Mouse (Mus musculus) forebrain, postnatal 0 days (tissue): ENCODE data around the gene Patz1. TPM values are rescaled to one million over a fixed set of nuclear protein-coding genes. Genes with fewer than 3 reads are reported as not detected.

Source experiments
- ATAC-seq: fragments of 200-750 bp; cut with Nextera tagmentation; 2 replicates; pipeline ENCODE4 v1.8.0; 2017; ENCODE audit warnings: mild to moderate bottlenecking, moderate library complexity
- DNase-seq: peaks from one replicate; pipeline ENCODE4 v3.0.0-alpha.2; 2015
- H3K27ac ChIP-seq: fragments of 300-500 bp; sonication (generic); 2 replicates; pipeline ENCODE4 v1.5.1; 2014; ENCODE audit warnings: low read depth, mild to moderate bottlenecking, antibody characterized with exemption, low read length, moderate library complexity, mixed read lengths
- H3K27me3 ChIP-seq: fragments of 300-500 bp; sonication (generic); 2 replicates; pipeline ENCODE4 v1.6.1; 2014; ENCODE audit warnings: mild to moderate bottlenecking, low read length, mixed read lengths; ENCODE audit not compliant: insufficient read depth
- H3K36me3 ChIP-seq: fragments of 300-500 bp; sonication (generic); 2 replicates; pipeline ENCODE4 v1.6.1; 2014; ENCODE audit warnings: mild to moderate bottlenecking, moderate library complexity; ENCODE audit not compliant: insufficient read depth
- H3K4me1 ChIP-seq: fragments of 300-500 bp; sonication (generic); 2 replicates; pipeline ENCODE4 v1.6.1; 2014; ENCODE audit warnings: antibody characterized with exemption; ENCODE audit not compliant: insufficient read depth
- H3K4me2 ChIP-seq: fragments of 300-500 bp; sonication (generic); 2 replicates; pipeline ENCODE4 v1.6.1; 2014; ENCODE audit warnings: low read depth, mild to moderate bottlenecking, moderate library complexity
- H3K4me3 ChIP-seq: fragments of 300-500 bp; sonication (generic); 2 replicates; pipeline ENCODE4 v1.5.1; 2014; ENCODE audit warnings: low read depth, low read length, mixed read lengths
- H3K9ac ChIP-seq: fragments of 300-500 bp; sonication (generic); 2 replicates; pipeline ENCODE4 v1.6.1; 2014; ENCODE audit warnings: mild to moderate bottlenecking
- H3K9me3 ChIP-seq: fragments of 300-500 bp; sonication (generic); 2 replicates; pipeline ENCODE4 v1.6.1; 2016; ENCODE audit warnings: low read length
- CTCF ChIP-seq: sonication (generic); IDR thresholded peaks from 2 replicates; pipeline ENCODE4 v1.5.1; 2016; ENCODE audit warnings: antibody characterized with exemption, control low read depth, low read depth
- WGBS: fragments of 180-500 bp; shearing (Covaris S2); extraction: QIAGEN DNeasy Blood & Tissue Kit; methylation state at CpG from one replicate; pipeline ENCODE4 v1.1.7; 2014; 5-methylcytosine and 5-hydroxymethylcytosine counted together
- polyA plus RNA-seq: library from polyadenylated mRNA; unstranded; fragments of >200 nt; fragmentation: Nextera tagmentation; extraction: Ambion mirVana; gene quantifications from 2 replicates; pipeline ENCODE4 v1.2.1, GENCODE M21; 2015
- total RNA-seq: library from RNA; depleted of rRNA; stranded (reverse); fragments of >200 nt; gene quantifications from 2 replicates; pipeline ENCODE4 v1.2.3, GENCODE M21; 2014

Gene Patz1
- total and polyA plus RNA-seq, 2 experiments from 2014 or later = 43.0 to 70.7 TPM

DNA sequence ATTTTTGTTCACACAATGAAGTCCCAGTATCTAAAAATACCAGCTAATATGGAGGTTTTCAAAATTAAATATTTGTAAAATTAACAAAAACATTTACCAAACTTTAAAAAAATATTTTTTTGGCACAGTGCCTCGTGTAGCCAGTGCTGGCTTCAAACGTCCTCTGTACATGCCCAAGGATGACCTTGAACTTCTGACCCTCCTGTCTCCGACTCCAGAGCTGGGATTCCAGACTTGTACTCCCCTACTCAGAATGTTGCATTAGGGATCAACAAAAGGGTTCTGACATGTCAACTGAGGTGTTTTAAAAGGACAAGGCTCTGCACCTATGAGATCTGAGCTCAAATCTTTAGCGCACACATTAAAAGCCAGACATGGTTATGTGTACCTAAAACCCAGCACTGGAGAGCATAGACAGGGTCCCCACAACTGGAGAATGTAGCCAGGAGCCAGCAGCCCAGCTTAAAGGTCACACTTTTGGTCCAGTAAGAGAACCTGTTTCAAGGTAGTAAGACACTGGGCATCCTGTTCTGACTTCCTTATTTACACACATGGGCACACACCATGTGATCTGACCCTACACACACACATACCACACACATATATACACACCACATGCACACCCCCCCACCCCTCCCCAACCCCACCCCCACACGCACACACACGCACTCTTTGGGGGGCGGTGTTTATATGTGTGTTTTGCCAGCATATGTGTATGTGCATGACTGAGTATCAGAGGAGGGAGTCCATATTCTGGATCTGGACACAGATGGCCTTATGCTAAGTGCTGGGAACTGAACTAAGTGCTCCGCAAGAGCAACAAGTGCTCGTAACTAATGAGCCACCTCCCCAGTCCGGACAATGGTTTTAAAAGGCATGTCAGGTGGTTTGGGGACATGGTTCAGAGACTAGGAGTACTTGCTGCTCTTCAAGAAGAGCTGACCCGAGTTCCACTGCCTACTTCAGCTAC lies 40.4 kb downstream of the Patz1 start:
- no peaks in the 10 kb centered on the region for H3K9me3 ChIP-seq
- H3K36me3 ChIP-seq = peaks cover 11% of the 10 kb centered on the region
- H3K27ac ChIP-seq = no peak overlapping the region
- ATAC-seq (no peak), DNase-seq (no peak)
- TF ChIP-seq CTCF = no peak
- no peak overlapping the region for H3K9ac ChIP-seq
- H3K27me3 ChIP-seq = no peaks in the 10 kb centered on the region
- H3K4me1 ChIP-seq = no peaks in the 10 kb centered on the region; the same call in 1 of the 2 replicates
- no peak overlapping the region for H3K4me2 ChIP-seq
- WGBS = 79% methylated on average over 11 of the region's 11 CpGs
- no peak overlapping the region for H3K4me3 ChIP-seq

DNA sequence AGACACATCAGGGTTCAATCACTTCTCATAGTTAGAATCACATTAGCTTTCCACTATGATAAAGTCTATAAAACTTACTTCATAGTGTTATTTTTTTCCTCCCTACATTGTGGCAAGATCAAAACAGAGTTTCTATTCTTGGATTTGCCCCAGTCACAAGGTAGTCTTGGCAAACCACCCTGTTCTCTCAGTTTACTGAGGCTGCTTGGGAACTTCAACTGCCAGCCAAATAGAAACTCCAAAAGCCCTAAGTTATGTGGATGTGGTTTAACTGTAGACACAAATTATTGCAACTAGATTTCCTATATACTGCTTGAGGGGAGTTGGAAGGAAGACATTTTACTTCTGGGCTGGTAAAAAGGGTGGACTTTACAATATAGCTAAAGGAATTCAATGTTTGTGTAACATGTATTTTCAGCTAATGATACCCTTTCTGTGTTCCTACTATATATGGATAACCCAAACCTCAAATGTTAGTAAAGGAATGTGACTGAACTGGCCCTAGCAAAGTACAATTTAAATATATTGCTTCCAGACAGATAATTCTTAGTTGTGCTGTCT lies 41.3 kb downstream of the Patz1 start, which contains the start of gene Pik3ip1:
Gene Pik3ip1 (plus strand): TSS at position 511 of the 561 bp plus-strand sequence.
- H3K36me3 ChIP-seq = peaks cover 18% of the 10 kb centered on the region
- peak within 1 kb of the TSS; percentile 65 for H3K4me3 ChIP-seq
- peak within 1 kb of the TSS; percentile 81 for H3K9ac ChIP-seq
- H3K27ac ChIP-seq = peak within 1 kb of the TSS; percentile 94
- H3K4me1 ChIP-seq = no peaks in the 10 kb centered on the region; the same call in 1 of the 2 replicates
- no peaks in the 10 kb centered on the region for H3K27me3 ChIP-seq
- TF ChIP-seq CTCF = no peak
- no peaks in the 10 kb centered on the region for H3K9me3 ChIP-seq
- ATAC-seq = no peak
- peak within 1 kb of the TSS; percentile 100 for H3K4me2 ChIP-seq
- DNase-seq = no peak

- Histone ChIP-seq H3K27me3 (no peaks in the 10 kb centered on the region), H3K4me3 (peak overlapping the region; percentile 65), H3K36me3 (peaks cover 18% of the 10 kb centered on the region), H3K4me1 (no peaks in the 10 kb centered on the region; the same call in 1 of the 2 replicates), H3K4me2 (peak overlapping the region; percentile 100), H3K9me3 (no peaks in the 10 kb centered on the region), H3K9ac (peak overlapping the region; percentile 81), H3K27ac (peak overlapping the region; percentile 94)
- WGBS = 1% methylated on average over 9 of the region's 9 CpGs
- peak; percentile 71 for TF ChIP-seq CTCF
- DNase-seq = peak; percentile 89
- peak; percentile 63 for ATAC-seq
These were observed 41.9 kb downstream of the Patz1 start for GRCm38 (mm10) chr11:3330566-3330965.

DNA sequence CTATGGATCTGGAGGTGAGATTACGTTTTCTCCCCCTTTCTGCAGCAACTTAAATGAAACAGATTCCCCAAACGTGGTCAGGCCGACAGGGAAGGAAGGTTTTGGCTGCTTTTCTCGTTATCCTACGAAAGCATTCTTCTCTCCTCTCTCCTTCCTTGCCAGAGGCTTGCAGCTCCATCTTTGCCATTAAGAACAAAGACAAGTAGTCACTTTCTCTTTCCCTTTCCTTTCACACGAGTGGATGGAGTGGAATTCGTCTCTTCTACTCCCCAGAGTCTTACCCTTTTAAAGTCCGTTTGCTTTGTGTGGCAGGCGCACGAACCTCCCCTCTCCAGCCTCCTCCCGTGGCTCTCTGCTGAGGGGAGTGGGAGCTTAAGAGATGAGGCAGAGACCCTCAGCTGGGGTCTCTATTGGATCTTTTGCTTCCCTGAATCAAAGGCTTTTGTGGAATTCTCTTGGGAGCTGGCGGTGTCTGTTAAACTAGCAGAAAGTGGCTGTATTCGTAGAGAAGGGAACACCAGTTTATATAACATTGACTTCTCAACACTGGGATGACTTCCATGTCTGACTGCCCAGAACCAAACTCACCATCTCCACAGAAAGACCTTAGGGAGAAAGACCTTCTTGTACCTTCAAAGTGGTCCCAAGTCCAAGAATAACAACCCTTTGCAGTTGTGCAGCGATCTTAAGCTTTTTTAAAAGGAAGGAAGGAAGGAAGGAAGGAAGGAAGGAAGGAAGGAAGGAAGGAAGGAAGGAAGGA lies 42.5 kb downstream of the Patz1 start:
- DNase-seq = peak; percentile 63
- under 1% methylated on average over 14 of the region's 14 CpGs for WGBS

GRCm38 (mm10) chr11:3331756-3332642 lies 43.3 kb downstream of the Patz1 start:
- H3K4me1 ChIP-seq = no peaks in the 10 kb centered on the region; the same call in 1 of the 2 replicates
- WGBS = under 1% methylated on average over 61 of the region's 75 CpGs
- peak; percentile 53 for TF ChIP-seq CTCF
- peak overlapping the region; percentile 65 for H3K4me3 ChIP-seq
- H3K36me3 ChIP-seq = peaks cover 18% of the 10 kb centered on the region
- peak overlapping the region; percentile 100 for H3K4me2 ChIP-seq
- H3K9me3 ChIP-seq = no peaks in the 10 kb centered on the region
- peak overlapping the region; percentile 81 for H3K9ac ChIP-seq
- peak; percentile 97 for ATAC-seq
- DNase-seq = peak; percentile 96
- peak overlapping the region; percentile 94 for H3K27ac ChIP-seq
- no peaks in the 10 kb centered on the region for H3K27me3 ChIP-seq

More for the DNA sequence above, 42.5 kb downstream of the Patz1 start:
- no peak for ATAC-seq
- Histone ChIP-seq H3K27me3 (no peaks in the 10 kb centered on the region), H3K9ac (peak overlapping the region; percentile 81), H3K36me3 (peaks cover 18% of the 10 kb centered on the region), H3K4me2 (peak overlapping the region; percentile 100), H3K4me1 (no peaks in the 10 kb centered on the region; the same call in 1 of the 2 replicates), H3K27ac (peak overlapping the region; percentile 94), H3K9me3 (no peaks in the 10 kb centered on the region), H3K4me3 (peak overlapping the region; percentile 65)
- no peak for TF ChIP-seq CTCF
